Mouse (Mus musculus) MEL (cell line): ENCODE measurements around the gene Ccdc180. TPM values are rescaled to one million over a fixed set of nuclear protein-coding genes. Genes with fewer than 3 reads are reported as not detected.

Experiments used
- DNase-seq: peaks from one replicate; pipeline ENCODE4 v3.0.0; 2011; ENCODE audit warnings: low read depth, low spot score
- H3K27ac ChIP-seq: 2 replicates; pipeline ENCODE4 v1.5.1; 2012; ENCODE audit warnings: low read depth, mild to moderate bottlenecking, control low read depth, low read length, moderate library complexity; ENCODE audit not compliant: control insufficient read depth
- H3K27me3 ChIP-seq, 2 experiments: fragments of 150-350 bp in 1 of 2; sonication (generic) in 1 of 2; 2 replicates each; pipeline ENCODE4 v1.6.1; 2012; ENCODE audit warnings: low read length in 2 of 2, mild to moderate bottlenecking in 2 of 2, improper control_type of control experiment in 1 of 2, moderate library complexity in 1 of 2; ENCODE audit not compliant: insufficient read depth in 2 of 2, control insufficient read depth in 1 of 2
- H3K36me3 ChIP-seq, 2 experiments: 2 replicates each; pipeline ENCODE4 v1.6.1; 2012 to 2014; ENCODE audit warnings: low read length in 2 of 2, improper control_type of control experiment in 1 of 2, inconsistent platforms in 1 of 2, mild to moderate bottlenecking in 1 of 2; ENCODE audit not compliant: insufficient read depth in 2 of 2, control insufficient read depth in 1 of 2
- H3K4me1 ChIP-seq, 2 experiments: fragments of 150-350 bp in 1 of 2; sonication (generic) in 1 of 2; 2 replicates each; pipeline ENCODE4 v1.6.1; 2012; ENCODE audit warnings: low read length in 2 of 2, improper control_type of control experiment in 1 of 2, mild to moderate bottlenecking in 1 of 2; ENCODE audit not compliant: insufficient read depth in 2 of 2, control insufficient read depth in 1 of 2
- H3K4me3 ChIP-seq, 2 experiments: fragments of 150-350 bp in 1 of 2; sonication (generic) in 1 of 2; 2 replicates each; pipeline ENCODE4 v1.5.1; 2012; ENCODE audit warnings: low read depth in 2 of 2, low read length in 2 of 2, mild to moderate bottlenecking in 2 of 2, moderate library complexity in 2 of 2, control low read depth in 1 of 2, improper control_type of control experiment in 1 of 2; ENCODE audit not compliant: control insufficient read depth in 1 of 2, insufficient read depth in 1 of 2
- H3K79me2 ChIP-seq: 2 replicates; pipeline ENCODE4 v1.6.1; 2012; ENCODE audit warnings: mild to moderate bottlenecking, low read length, moderate library complexity; ENCODE audit not compliant: control insufficient read depth, poor library complexity, insufficient read depth
- H3K9ac ChIP-seq: 2 replicates; pipeline ENCODE4 v1.6.1; 2012; ENCODE audit warnings: low read depth, mild to moderate bottlenecking, control low read depth, low read length, moderate library complexity; ENCODE audit not compliant: control insufficient read depth, poor library complexity, severe bottlenecking
- H3K9me3 ChIP-seq: fragments of 150-350 bp; sonication (generic); replicated peaks from 2 replicates; pipeline ENCODE4 v1.6.1; 2012; ENCODE audit warnings: mild to moderate bottlenecking, low read length, improper control_type of control experiment, moderate library complexity; ENCODE audit not compliant: insufficient read depth
- CHD1 ChIP-seq: IDR thresholded peaks from 2 replicates; pipeline ENCODE4 v1.6.1; 2012; ENCODE audit warnings: low read depth, mild to moderate bottlenecking, inconsistent platforms, low read length, improper control_type of control experiment
- CTCF ChIP-seq, 3 experiments: IDR thresholded peaks in 2 of 3; conservative IDR thresholded peaks in 1 of 3; 2 replicates each; pipeline ENCODE4 v1.5.1; 2011 to 2012; ENCODE audit warnings: low read length in 3 of 3, low read depth in 2 of 3, mild to moderate bottlenecking in 2 of 3, improper control_type of control experiment in 1 of 3, inconsistent platforms in 1 of 3, mixed read lengths in 1 of 3, moderate library complexity in 1 of 3; ENCODE audit not compliant: control insufficient read depth in 1 of 3, insufficient read depth in 1 of 3, poor library complexity in 1 of 3, severe bottlenecking in 1 of 3
- ELF1 ChIP-seq: IDR thresholded peaks from 2 replicates; pipeline ENCODE4 v1.6.1; 2014; ENCODE audit warnings: low read depth, mild to moderate bottlenecking, inconsistent platforms, low read length, improper control_type of control experiment, moderate library complexity
- EP300 ChIP-seq, 2 experiments: IDR thresholded peaks; 2 replicates each; pipeline ENCODE4 v1.6.1; 2011; ENCODE audit warnings: improper control_type of control experiment in 2 of 2, low read length in 2 of 2, low read depth in 1 of 2, mild to moderate bottlenecking in 1 of 2
- GABPA ChIP-seq: IDR thresholded peaks from 2 replicates; pipeline ENCODE4 v1.6.1; 2012; ENCODE audit warnings: low read depth, mild to moderate bottlenecking, inconsistent platforms, low read length, improper control_type of control experiment, moderate library complexity
- GATA1 ChIP-seq: IDR thresholded peaks from 2 replicates; pipeline ENCODE4 v1.6.1; 2011; ENCODE audit warnings: low read depth, low read length, improper control_type of control experiment
- HCFC1 ChIP-seq: IDR thresholded peaks from 2 replicates; pipeline ENCODE4 v1.6.1; 2012; ENCODE audit warnings: low read depth, mild to moderate bottlenecking, inconsistent platforms, low read length, improper control_type of control experiment, moderate library complexity
- JUND ChIP-seq: IDR thresholded peaks from 2 replicates; pipeline ENCODE4 v1.6.1; 2011; ENCODE audit warnings: low read depth, mild to moderate bottlenecking, improper control_type of control experiment, low read length
- KAT2A ChIP-seq: conservative IDR thresholded peaks from 2 replicates; pipeline ENCODE4 v1.6.1; 2012; ENCODE audit warnings: low read depth, low read length, improper control_type of control experiment, inconsistent platforms
- MAFK ChIP-seq: IDR thresholded peaks from 2 replicates; pipeline ENCODE4 v1.6.1; 2011; ENCODE audit warnings: low read depth, mild to moderate bottlenecking, low read length, improper control_type of control experiment, borderline replicate concordance
- MAZ ChIP-seq: IDR thresholded peaks from 2 replicates; pipeline ENCODE4 v1.6.1; 2012; ENCODE audit warnings: low read depth, mild to moderate bottlenecking, inconsistent platforms, low read length, improper control_type of control experiment
- MEF2A ChIP-seq: IDR thresholded peaks from 2 replicates; pipeline ENCODE4 v1.6.1; 2014; ENCODE audit warnings: low read depth, mild to moderate bottlenecking, inconsistent platforms, low read length, improper control_type of control experiment; ENCODE audit not compliant: poor library complexity, insufficient replicate concordance, severe bottlenecking; ENCODE audit errors: extremely low read depth
- NELFE ChIP-seq: IDR thresholded peaks from 2 replicates; pipeline ENCODE4 v1.6.1; 2011; ENCODE audit warnings: low read depth, low read length, improper control_type of control experiment
- POLR2AphosphoS2 ChIP-seq: IDR thresholded peaks from 2 replicates; pipeline ENCODE4 v1.6.1; 2011; ENCODE audit warnings: low read length, improper control_type of control experiment
- POLR2AphosphoS5 ChIP-seq: IDR thresholded peaks from 2 replicates; pipeline ENCODE4 v1.6.1; 2012; ENCODE audit warnings: low read depth, borderline replicate concordance, mild to moderate bottlenecking, inconsistent platforms, low read length, moderate library complexity, mixed read lengths
- RCOR1 ChIP-seq: IDR thresholded peaks from 2 replicates; pipeline ENCODE4 v1.6.1; 2012; ENCODE audit warnings: low read depth, mild to moderate bottlenecking, inconsistent platforms, low read length, improper control_type of control experiment
- SIN3A ChIP-seq: IDR thresholded peaks from 2 replicates; pipeline ENCODE4 v1.6.1; 2012; ENCODE audit warnings: low read length, improper control_type of control experiment, inconsistent platforms
- TAL1 ChIP-seq: IDR thresholded peaks from 2 replicates; pipeline ENCODE4 v1.6.1; 2012; ENCODE audit warnings: mild to moderate bottlenecking, inconsistent platforms, low read length, moderate library complexity, mixed read lengths
- UBTF ChIP-seq: IDR thresholded peaks from 2 replicates; pipeline ENCODE4 v1.6.1; 2012; ENCODE audit warnings: low read depth, mild to moderate bottlenecking, inconsistent platforms, low read length, improper control_type of control experiment, moderate library complexity, borderline replicate concordance; ENCODE audit not compliant: insufficient read depth
- USF1 ChIP-seq: IDR thresholded peaks from 2 replicates; pipeline ENCODE4 v1.6.1; 2014; ENCODE audit warnings: low read depth, mild to moderate bottlenecking, inconsistent platforms, low read length, improper control_type of control experiment, moderate library complexity
- ZKSCAN1 ChIP-seq: IDR thresholded peaks from 2 replicates; pipeline ENCODE4 v1.6.1; 2012; ENCODE audit warnings: low read depth, mild to moderate bottlenecking, inconsistent platforms, low read length, improper control_type of control experiment, moderate library complexity
- ZMIZ1 ChIP-seq: IDR thresholded peaks from 2 replicates; pipeline ENCODE4 v1.6.1; 2012; ENCODE audit warnings: low read depth, mild to moderate bottlenecking, inconsistent platforms, low read length, improper control_type of control experiment, moderate library complexity
- ZNF384 ChIP-seq: IDR thresholded peaks from 2 replicates; pipeline ENCODE4 v1.6.1; 2012; ENCODE audit warnings: low read depth, mild to moderate bottlenecking, inconsistent platforms, low read length, improper control_type of control experiment
- polyA plus RNA-seq, 2 experiments: library from polyadenylated mRNA; stranded (reverse) in 1 of 2; unstranded in 1 of 2; fragments of >175 nt in 1 of 2; fragments of >200 nt in 1 of 2; gene quantifications; 2 replicates each; pipeline versions ENCODE4 v1.2.1 to v1.2.4; 2012; ENCODE audit warnings: low replicate concordance in 2 of 2, low read depth in 1 of 2; ENCODE audit not compliant: insufficient read length in 2 of 2, insufficient read depth in 1 of 2, missing spikeins in 1 of 2
- total RNA-seq: library from RNA; depleted of rRNA; stranded (reverse); fragments of 300-350 nt; gene quantifications from 2 replicates; pipeline ENCODE4 v1.2.3, GENCODE M21; 2012

The Ccdc180 gene
- total and polyA plus RNA-seq, 3 experiments = 0.08 to 0.31 TPM; not detected in 1

DNA sequence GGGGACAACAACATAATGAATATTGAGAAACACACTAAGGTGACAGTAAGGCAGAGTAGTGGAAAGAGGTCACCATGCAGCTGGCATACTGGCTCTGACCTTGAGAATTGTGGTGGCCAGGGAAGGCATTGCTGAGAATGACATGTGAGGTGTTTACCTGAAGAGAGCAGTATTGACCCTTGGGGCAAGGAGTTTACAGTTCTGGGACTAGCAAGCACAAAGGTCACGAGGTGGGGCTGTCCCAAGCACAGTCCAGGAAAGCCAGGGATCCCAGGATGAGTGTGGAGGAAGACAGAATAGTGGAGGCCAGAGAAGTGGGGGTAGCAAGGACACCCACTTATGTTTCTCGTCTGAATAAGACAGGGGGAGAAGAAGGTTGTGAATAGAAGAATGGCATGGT is 89.8 kb downstream of the Ccdc180 start:
- no peak overlapping the region for H3K27ac ChIP-seq
- no peaks in the 10 kb centered on the region for H3K79me2 ChIP-seq
- H3K4me3 ChIP-seq = no peak overlapping the region
- H3K36me3 ChIP-seq = no peaks in the 10 kb centered on the region
- no peak overlapping the region for H3K9ac ChIP-seq
- TF ChIP-seq MEF2A (no peak), NELFE (no peak), MAFK (no peak), ZNF384 (no peak), MAZ (no peak), TAL1 (no peak), POLR2AphosphoS5 (no peak), ZKSCAN1 (no peak), JUND (no peak)
- H3K4me1 ChIP-seq = no peaks in the 10 kb centered on the region
- no peaks in the 10 kb centered on the region for H3K9me3 ChIP-seq
- no peaks in the 10 kb centered on the region for H3K27me3 ChIP-seq
- DNase-seq = no peak

DNA sequence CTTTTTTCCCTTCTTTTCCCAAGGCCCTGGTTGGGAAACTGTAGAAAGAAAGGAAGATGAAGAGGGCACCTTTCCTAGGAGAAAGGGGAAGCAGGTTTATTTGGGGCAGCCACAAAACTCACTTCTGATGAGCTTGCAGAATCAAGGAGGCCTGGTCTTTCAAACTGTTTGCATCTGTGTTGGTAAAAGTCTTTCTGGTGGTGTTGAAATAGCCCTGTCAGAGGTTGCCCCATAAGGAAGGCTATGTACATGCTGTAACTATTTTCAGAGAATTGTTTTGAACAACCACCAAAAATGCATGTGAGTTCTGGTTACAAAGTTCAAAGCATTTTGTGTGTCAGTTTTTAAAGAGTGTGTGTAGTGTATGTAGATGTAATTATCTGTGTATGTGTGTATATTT is 91.0 kb downstream of the Ccdc180 start:
- Histone ChIP-seq H3K9me3 (no peaks in the 10 kb centered on the region), H3K4me3 (no peak overlapping the region), H3K4me1 (peaks cover 2% of the 10 kb centered on the region in 2 experiments; a peak in 2 of 4 replicates), H3K27me3 (no peaks in the 10 kb centered on the region), H3K36me3 (peaks cover 0 to 7% of the 10 kb centered on the region in 2 experiments; a peak in 2 of 4 replicates), H3K27ac (no peak overlapping the region), H3K79me2 (no peaks in the 10 kb centered on the region), H3K9ac (no peak overlapping the region)
- DNase-seq = no peak
- TF ChIP-seq ZKSCAN1 (no peak), EP300 (IDR thresholded peaks at IDR 0.05; ENCODE audit: low read depth in 1 of 2, low read length in 2 of 2) (no peak), ZMIZ1 (no peak), RCOR1 (no peak), SIN3A (no peak), KAT2A (no peak), UBTF (no peak), ELF1 (no peak), HCFC1 (no peak), MEF2A (no peak), CHD1 (no peak), POLR2AphosphoS5 (no peak), GATA1 (no peak), POLR2AphosphoS2 (no peak), CTCF (IDR thresholded peaks at IDR 0.05 in 2 of 3, conservative IDR thresholded peaks at IDR 0.05 in 1 of 3; ENCODE audit: control insufficient read depth in 1 of 3, insufficient read depth in 1 of 3, low read depth in 2 of 3, low read length in 3 of 3, poor library complexity in 1 of 3, severe bottlenecking in 1 of 3) (no peak), NELFE (no peak), GABPA (no peak), USF1 (no peak)
